Mouse (Mus musculus): ENCODE data around the gene Pbrm1.

GRCm38 (mm10) chr14:31081147-31081546 is 62.2 kb downstream of the Pbrm1 start:
- no peak for TF ChIP-seq CTCF (IDR thresholded peaks at IDR 0.05; ENCODE audit: insufficient read depth, low read length)
- TF ChIP-seq POLR2A (IDR thresholded peaks at IDR 0.05; ENCODE audit: borderline replicate concordance, extremely low read depth, low read depth, low read length) = no peak

Data from lung, adult 2 months (tissue).